Mouse (Mus musculus): Measurements from ENCODE around the gene Prdm4.
A peak's percentile ranks its signal among the peaks of the same experiment; 100 is the strongest.

GRCm38 (mm10) chr10:85871698-85872478 lies 45.1 kb downstream of the Prdm4 start:
- TF ChIP-seq POLR2A (IDR thresholded peaks at IDR 0.05; ENCODE audit: control insufficient read depth, low read depth, low read length) (peak; percentile 27; the same call in 1 of the 2 replicates), CTCF (IDR thresholded peaks at IDR 0.05; ENCODE audit: control insufficient read depth, insufficient read depth, insufficient replicate concordance, low read depth, low read length) (no peak)
